Mouse (Mus musculus): Measurements from ENCODE around the gene Gsto2. TPM values are rescaled to one million over a fixed set of nuclear protein-coding genes. Genes with fewer than 3 reads are reported as not detected.

Gsto2 gene
- polyA plus RNA-seq, 1 experiment from 2014 or later = 2.1 TPM

DNA sequence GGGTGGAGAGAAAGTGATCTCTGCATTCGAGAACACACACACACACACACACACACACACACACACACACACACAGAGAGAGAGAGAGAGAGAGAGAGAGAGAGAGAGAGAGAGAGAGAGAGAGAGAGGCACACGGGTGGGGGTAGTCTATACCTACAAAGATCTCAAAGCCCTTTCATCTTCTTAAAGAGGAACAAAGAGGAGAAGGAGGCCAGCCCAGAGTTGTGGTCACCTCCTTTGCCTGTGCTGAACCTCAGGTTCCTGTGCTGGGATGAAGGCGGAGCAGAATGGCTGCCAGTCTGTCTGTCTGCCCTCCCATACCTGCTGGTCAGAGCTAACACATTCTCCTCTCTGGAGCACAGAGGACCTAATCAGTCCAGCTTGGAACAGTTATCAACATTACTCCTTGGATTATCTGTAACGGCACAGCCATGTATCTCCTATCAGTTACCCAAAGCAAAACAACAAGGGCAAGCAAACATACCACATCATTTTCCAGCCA lies 44.8 kb downstream of the Gsto2 start:
- WGBS = 45% methylated on average over 4 of the region's 4 CpGs
- no peak overlapping the region for H3K4me3 ChIP-seq (ENCODE audit: low read depth, low read length)
- H3K27ac ChIP-seq (ENCODE audit: low read depth, low read length) = peak overlapping the region; percentile 95
- peak overlapping the region; percentile 65; the same call in 1 of the 2 replicates for H3K9ac ChIP-seq (replicated peaks; ENCODE audit: low read depth, low read length)
- ATAC-seq (ENCODE audit: low read depth) = no peak; the same call in 1 of the 2 replicates
- peak overlapping the region; percentile 49; the same call in 1 of the 2 replicates for H3K4me2 ChIP-seq (ENCODE audit: low read depth, low read length)
- peaks cover 6% of the 10 kb centered on the region; the same call in 1 of the 2 replicates for H3K4me1 ChIP-seq (ENCODE audit: control insufficient read depth, insufficient read depth, low read length)
- H3K9me3 ChIP-seq (ENCODE audit: control insufficient read depth, low read length) = no peaks in the 10 kb centered on the region
- H3K36me3 ChIP-seq (ENCODE audit: control insufficient read depth, insufficient read depth, low read length) = no peaks in the 10 kb centered on the region
- no peaks in the 10 kb centered on the region for H3K27me3 ChIP-seq (ENCODE audit: control insufficient read depth, insufficient read depth, low read length)

DNA sequence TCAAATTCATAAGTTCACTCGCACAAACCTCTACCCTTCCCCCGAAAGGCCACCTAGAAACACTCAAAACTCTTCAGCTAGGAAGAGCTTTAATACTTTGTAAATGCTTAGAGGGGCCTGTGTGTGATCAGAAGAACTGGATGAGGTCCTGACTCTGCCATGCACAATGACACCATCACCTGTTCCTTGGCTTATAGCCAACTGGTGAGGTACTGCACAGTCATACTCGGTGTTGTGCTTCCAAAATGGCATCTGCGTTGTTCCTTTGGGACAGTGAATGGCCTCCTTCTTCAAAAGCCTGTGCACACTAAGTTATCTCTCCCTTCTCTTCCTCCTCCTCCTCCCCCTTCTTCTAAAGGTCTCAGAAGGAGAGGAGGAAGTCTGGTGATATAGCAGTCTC lies 45.4 kb downstream of the Gsto2 start:
- no peak for ATAC-seq (ENCODE audit: low read depth)
- 86% methylated on average over 4 of the region's 4 CpGs for WGBS
- H3K4me1 ChIP-seq (ENCODE audit: control insufficient read depth, insufficient read depth, low read length) = peaks cover 6% of the 10 kb centered on the region; the same call in 1 of the 2 replicates

DNA sequence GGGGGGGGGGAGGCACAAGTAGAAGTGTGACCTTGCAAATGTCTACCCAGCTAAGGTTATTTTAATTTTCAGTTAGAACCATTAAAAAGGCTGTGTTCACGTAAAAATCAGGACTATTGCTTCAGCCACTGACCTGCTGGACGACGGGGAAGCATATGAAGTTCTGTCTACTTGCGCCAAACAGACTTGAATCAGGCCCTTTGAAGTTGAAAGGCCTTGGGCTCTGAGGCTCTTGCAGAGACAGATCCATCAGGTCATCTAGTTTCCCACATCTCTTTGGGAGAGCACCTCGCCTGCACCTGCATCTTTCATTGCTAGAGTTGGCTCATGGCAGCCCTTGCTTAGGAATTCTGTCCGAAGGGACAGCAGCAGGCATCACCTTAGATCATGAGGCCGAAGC lies 48.0 kb downstream of the Gsto2 start:
- Histone ChIP-seq H3K4me2 (ENCODE audit: low read depth, low read length) (no peak overlapping the region), H3K27me3 (ENCODE audit: control insufficient read depth, insufficient read depth, low read length) (no peaks in the 10 kb centered on the region), H3K4me3 (ENCODE audit: low read depth, low read length) (no peak overlapping the region), H3K9me3 (ENCODE audit: control insufficient read depth, low read length) (no peaks in the 10 kb centered on the region), H3K9ac (replicated peaks; ENCODE audit: low read depth, low read length) (no peak overlapping the region), H3K27ac (ENCODE audit: low read depth, low read length) (no peak overlapping the region), H3K36me3 (ENCODE audit: control insufficient read depth, insufficient read depth, low read length) (no peaks in the 10 kb centered on the region), H3K4me1 (ENCODE audit: control insufficient read depth, insufficient read depth, low read length) (peaks cover 17% of the 10 kb centered on the region)
- ATAC-seq (ENCODE audit: low read depth) = no peak
- 68% methylated on average over 7 of the region's 7 CpGs for WGBS

More for the DNA sequence above, 45.4 kb downstream of the Gsto2 start:
- Histone ChIP-seq H3K27me3 (ENCODE audit: control insufficient read depth, insufficient read depth, low read length) (no peaks in the 10 kb centered on the region), H3K36me3 (ENCODE audit: control insufficient read depth, insufficient read depth, low read length) (no peaks in the 10 kb centered on the region), H3K9me3 (ENCODE audit: control insufficient read depth, low read length) (no peaks in the 10 kb centered on the region), H3K27ac (ENCODE audit: low read depth, low read length) (no peak overlapping the region; the same call in 1 of the 2 replicates), H3K4me3 (ENCODE audit: low read depth, low read length) (no peak overlapping the region), H3K9ac (replicated peaks; ENCODE audit: low read depth, low read length) (no peak overlapping the region), H3K4me2 (ENCODE audit: low read depth, low read length) (no peak overlapping the region)

DNA sequence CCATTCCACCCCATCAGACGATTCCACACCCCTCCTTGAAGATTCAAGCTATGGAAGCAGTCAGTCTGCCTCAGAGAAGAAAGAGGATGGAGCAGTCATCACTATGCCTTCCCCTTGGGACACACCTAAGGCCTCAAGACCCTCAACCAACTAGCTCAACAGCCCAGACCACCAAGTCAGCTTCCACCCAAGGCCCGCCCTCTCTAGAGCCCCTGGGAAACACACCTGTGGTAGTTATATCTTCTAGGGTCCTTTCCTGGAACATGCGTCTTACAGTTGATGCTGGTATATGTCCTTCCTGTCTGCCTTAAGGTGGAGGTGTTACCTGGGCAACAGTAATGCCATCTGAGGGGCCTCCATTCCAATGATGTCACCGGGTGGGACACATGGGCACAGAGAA lies 48.9 kb downstream of the Gsto2 start:
- Histone ChIP-seq H3K27ac (ENCODE audit: low read depth, low read length) (no peak overlapping the region), H3K27me3 (ENCODE audit: control insufficient read depth, insufficient read depth, low read length) (no peaks in the 10 kb centered on the region), H3K4me2 (ENCODE audit: low read depth, low read length) (no peak overlapping the region), H3K4me3 (ENCODE audit: low read depth, low read length) (no peak overlapping the region), H3K9me3 (ENCODE audit: control insufficient read depth, low read length) (no peaks in the 10 kb centered on the region), H3K4me1 (ENCODE audit: control insufficient read depth, insufficient read depth, low read length) (peaks cover 17% of the 10 kb centered on the region), H3K9ac (replicated peaks; ENCODE audit: low read depth, low read length) (no peak overlapping the region), H3K36me3 (ENCODE audit: control insufficient read depth, insufficient read depth, low read length) (no peaks in the 10 kb centered on the region)
- WGBS = 93% methylated on average over 4 of the region's 4 CpGs
- no peak for ATAC-seq (ENCODE audit: low read depth)

DNA sequence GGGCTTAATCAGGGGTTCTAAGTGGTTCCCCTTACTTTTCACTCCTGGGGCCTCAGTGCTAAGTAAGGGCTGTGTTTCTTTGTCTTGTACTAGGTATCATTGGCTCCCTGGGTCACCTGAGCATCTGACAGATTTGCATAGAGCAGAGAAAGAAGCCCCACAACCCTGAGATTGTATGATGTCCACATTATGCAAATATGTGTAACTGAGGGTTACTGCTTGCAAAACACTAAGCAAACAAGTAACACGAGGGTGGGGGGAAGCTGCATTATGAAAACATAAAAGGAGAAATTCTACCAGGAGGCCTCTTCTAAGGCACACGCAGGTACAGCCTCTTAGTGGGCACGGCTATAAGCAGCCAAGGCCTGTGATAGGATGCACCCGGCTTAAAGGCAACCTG lies 49.9 kb downstream of the Gsto2 start:
- H3K4me2 ChIP-seq (ENCODE audit: low read depth, low read length) = no peak overlapping the region
- no peaks in the 10 kb centered on the region for H3K36me3 ChIP-seq (ENCODE audit: control insufficient read depth, insufficient read depth, low read length)
- H3K9ac ChIP-seq (replicated peaks; ENCODE audit: low read depth, low read length) = no peak overlapping the region

DNA sequence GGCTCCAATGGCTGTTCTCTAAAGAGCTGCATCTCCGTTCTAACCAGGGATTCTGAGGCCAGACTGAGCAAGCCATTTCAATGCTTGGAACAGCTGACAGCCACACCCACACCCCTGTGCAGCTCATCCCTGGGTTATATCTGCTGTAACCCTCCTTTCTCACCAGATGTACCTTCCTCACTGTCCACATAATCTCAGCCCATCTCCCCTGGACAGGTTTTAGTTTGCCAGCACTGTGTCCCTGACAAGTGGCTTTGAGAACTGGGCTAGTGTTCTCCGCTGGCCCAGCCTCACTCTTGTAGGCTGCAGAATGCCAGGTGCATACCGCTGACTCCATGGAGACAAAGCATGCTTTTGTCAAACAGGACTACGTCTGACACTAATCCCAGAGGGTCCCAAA lies 52.1 kb downstream of the Gsto2 start:
- H3K4me3 ChIP-seq (ENCODE audit: low read depth, low read length) = peak overlapping the region; percentile 72; the same call in 1 of the 2 replicates
- H3K27me3 ChIP-seq (ENCODE audit: control insufficient read depth, insufficient read depth, low read length) = no peaks in the 10 kb centered on the region
- H3K27ac ChIP-seq (ENCODE audit: low read depth, low read length) = no peak overlapping the region
- no peaks in the 10 kb centered on the region for H3K36me3 ChIP-seq (ENCODE audit: control insufficient read depth, insufficient read depth, low read length)
- no peak for ATAC-seq (ENCODE audit: low read depth)
- H3K4me2 ChIP-seq (ENCODE audit: low read depth, low read length) = peak overlapping the region; percentile 57
- no peak overlapping the region for H3K9ac ChIP-seq (replicated peaks; ENCODE audit: low read depth, low read length)
- peaks cover 11% of the 10 kb centered on the region for H3K4me1 ChIP-seq (ENCODE audit: control insufficient read depth, insufficient read depth, low read length)
- 11% methylated on average over 4 of the region's 4 CpGs for WGBS
- H3K9me3 ChIP-seq (ENCODE audit: control insufficient read depth, low read length) = no peaks in the 10 kb centered on the region

More for the DNA sequence above, 49.9 kb downstream of the Gsto2 start:
- Histone ChIP-seq H3K27me3 (ENCODE audit: control insufficient read depth, insufficient read depth, low read length) (no peaks in the 10 kb centered on the region), H3K9me3 (ENCODE audit: control insufficient read depth, low read length) (no peaks in the 10 kb centered on the region), H3K27ac (ENCODE audit: low read depth, low read length) (no peak overlapping the region), H3K4me1 (ENCODE audit: control insufficient read depth, insufficient read depth, low read length) (peaks cover 11% of the 10 kb centered on the region), H3K4me3 (ENCODE audit: low read depth, low read length) (no peak overlapping the region)
- WGBS = 89% methylated on average over 4 of the region's 4 CpGs
- ATAC-seq (ENCODE audit: low read depth) = no peak

DNA sequence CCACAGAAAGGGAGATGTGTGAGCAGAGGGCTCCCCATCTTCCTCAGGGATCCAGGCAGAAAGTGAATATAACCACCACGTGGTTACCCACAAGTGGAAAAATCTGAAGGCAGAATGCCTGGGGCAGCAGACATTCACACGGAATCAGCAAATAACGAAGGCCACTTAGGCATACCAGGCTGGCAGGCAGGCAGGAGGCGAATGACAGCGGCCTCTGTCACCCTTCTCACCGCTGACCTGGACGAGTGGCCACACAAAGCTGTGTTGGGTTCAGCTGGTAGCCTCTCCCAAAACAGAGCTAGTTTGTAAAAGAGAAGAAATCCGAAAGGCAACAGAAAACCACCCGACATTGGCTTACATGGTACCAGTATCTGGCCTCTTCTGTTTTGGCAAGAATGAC lies 52.7 kb downstream of the Gsto2 start:
- 12% methylated on average over 9 of the region's 9 CpGs for WGBS
- ATAC-seq (ENCODE audit: low read depth) = no peak
- no peak overlapping the region for H3K27ac ChIP-seq (ENCODE audit: low read depth, low read length)
- no peaks in the 10 kb centered on the region for H3K9me3 ChIP-seq (ENCODE audit: control insufficient read depth, low read length)
- H3K4me2 ChIP-seq (ENCODE audit: low read depth, low read length) = peak overlapping the region; percentile 57
- no peaks in the 10 kb centered on the region for H3K27me3 ChIP-seq (ENCODE audit: control insufficient read depth, insufficient read depth, low read length)
- H3K4me1 ChIP-seq (ENCODE audit: control insufficient read depth, insufficient read depth, low read length) = peaks cover 11% of the 10 kb centered on the region
- no peaks in the 10 kb centered on the region for H3K36me3 ChIP-seq (ENCODE audit: control insufficient read depth, insufficient read depth, low read length)
- peak overlapping the region; percentile 64 for H3K9ac ChIP-seq (replicated peaks; ENCODE audit: low read depth, low read length)
- peak overlapping the region; percentile 72 for H3K4me3 ChIP-seq (ENCODE audit: low read depth, low read length)

DNA sequence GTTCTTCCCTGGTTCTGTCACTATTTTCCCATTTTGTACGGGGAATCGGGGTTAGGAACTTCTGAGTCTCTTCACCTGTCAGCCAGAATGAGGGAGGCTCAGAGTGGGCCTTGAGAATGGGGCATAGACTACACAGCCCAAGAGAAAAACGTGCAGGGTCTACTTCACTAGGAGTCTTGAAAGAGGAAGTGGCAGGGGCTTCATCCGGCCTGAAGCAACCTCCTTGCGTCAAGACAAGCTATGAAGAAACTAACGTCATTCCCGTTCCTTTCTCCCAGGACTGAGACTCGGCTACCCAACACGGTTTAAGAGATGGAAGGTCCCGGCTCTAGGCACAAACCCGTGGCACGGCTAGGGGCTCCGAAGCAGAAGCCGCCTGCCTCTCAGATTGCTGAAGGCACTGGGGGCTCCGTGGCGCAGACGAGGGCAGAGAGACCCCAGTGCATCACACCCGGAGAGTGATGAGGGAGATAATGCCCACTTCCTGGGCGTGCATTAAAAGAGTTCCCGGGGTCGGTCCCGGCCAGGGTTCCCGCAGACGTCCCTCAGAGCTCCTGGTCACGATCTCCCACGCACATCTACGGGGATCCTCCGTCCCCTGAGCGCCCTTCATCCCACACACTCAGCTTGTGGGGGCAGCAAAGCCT lies 53.2 kb downstream of the Gsto2 start:
- WGBS = under 1% methylated on average over 29 of the region's 29 CpGs
- Histone ChIP-seq H3K9me3 (ENCODE audit: control insufficient read depth, low read length) (no peaks in the 10 kb centered on the region), H3K9ac (replicated peaks; ENCODE audit: low read depth, low read length) (peak overlapping the region; percentile 64), H3K36me3 (ENCODE audit: control insufficient read depth, insufficient read depth, low read length) (no peaks in the 10 kb centered on the region), H3K4me2 (ENCODE audit: low read depth, low read length) (peak overlapping the region; percentile 57), H3K27me3 (ENCODE audit: control insufficient read depth, insufficient read depth, low read length) (no peaks in the 10 kb centered on the region), H3K4me3 (ENCODE audit: low read depth, low read length) (peak overlapping the region; percentile 72), H3K27ac (ENCODE audit: low read depth, low read length) (peak overlapping the region; percentile 76), H3K4me1 (ENCODE audit: control insufficient read depth, insufficient read depth, low read length) (peaks cover 11% of the 10 kb centered on the region)
- peak; percentile 24 for ATAC-seq (ENCODE audit: low read depth)

DNA sequence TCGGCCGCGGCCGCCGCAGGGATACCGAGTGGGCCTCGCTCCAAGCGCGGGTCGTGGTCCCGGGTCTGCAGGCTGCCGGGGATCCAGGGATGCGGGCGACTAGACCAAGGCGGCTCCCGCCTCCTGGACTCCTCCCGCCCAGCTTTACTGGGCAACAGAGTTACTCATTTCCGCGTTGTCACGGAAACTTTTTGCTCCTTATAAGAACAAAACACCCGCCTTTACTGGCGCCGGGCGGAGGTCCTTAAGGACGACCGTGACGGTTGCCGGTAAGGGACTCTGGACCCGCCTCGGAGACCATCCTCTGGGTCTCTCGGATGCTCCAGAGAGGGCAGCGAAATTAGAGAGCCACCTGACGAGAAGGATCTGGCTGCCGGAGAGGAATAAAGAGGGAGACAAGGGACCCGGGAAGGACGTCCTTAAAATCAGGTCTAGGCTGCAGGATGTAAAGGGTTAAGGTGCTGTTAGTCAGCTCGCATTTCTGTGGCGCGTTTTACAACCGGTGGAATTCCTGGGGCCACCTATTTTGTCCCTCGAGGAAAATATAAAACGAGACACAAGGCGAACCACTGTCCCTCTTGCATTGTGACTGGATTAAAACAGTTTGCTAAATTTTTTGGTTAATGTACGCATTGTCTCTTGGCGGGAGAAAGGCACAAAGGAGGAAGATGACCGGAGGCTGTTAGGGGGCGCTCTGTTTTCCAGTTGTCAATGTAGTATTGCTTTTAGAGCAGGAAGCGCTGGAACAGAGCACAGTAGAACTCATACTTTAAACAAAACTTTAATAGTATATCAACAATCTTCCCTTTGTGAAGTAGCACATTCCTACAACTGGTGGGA lies 54.0 kb downstream of the Gsto2 start, which contains the start of the genes Cfap43 and Itprip:
Gene Cfap43, minus strand, starts transcription at position 162 of the 840 bp plus-strand sequence.
Gene Itprip, minus strand, starts transcription at position 174 of the 840 bp plus-strand sequence.
- Histone ChIP-seq H3K36me3 (ENCODE audit: control insufficient read depth, insufficient read depth, low read length) (no peaks in the 10 kb centered on the region), H3K4me1 (ENCODE audit: control insufficient read depth, insufficient read depth, low read length) (peaks cover 11% of the 10 kb centered on the region), H3K27me3 (ENCODE audit: control insufficient read depth, insufficient read depth, low read length) (no peaks in the 10 kb centered on the region), H3K27ac (ENCODE audit: low read depth, low read length) (peak within 1 kb of the TSS; percentile 76), H3K4me3 (ENCODE audit: low read depth, low read length) (peak within 1 kb of the TSS; percentile 72), H3K9me3 (ENCODE audit: control insufficient read depth, low read length) (no peaks in the 10 kb centered on the region), H3K4me2 (ENCODE audit: low read depth, low read length) (peak within 1 kb of the TSS; percentile 57), H3K9ac (replicated peaks; ENCODE audit: low read depth, low read length) (peak within 1 kb of the TSS; percentile 64)
- under 1% methylated on average over 48 of the region's 48 CpGs for WGBS
- ATAC-seq (ENCODE audit: low read depth) = peak; percentile 82

All from neural tube, embryonic 14.5 days (tissue).